Mouse (Mus musculus) left cerebral cortex, adult 8-10 months (tissue): ENCODE measurements around the gene Pilrb1. TPM values are rescaled to one million over a fixed set of nuclear protein-coding genes. Genes with fewer than 3 reads are reported as not detected.

Experiments used
- DNase-seq, 2 experiments: peaks; one replicate each; pipeline ENCODE4 v3.0.0; 2022; ENCODE audit warnings: low spot score in 2 of 2
- total RNA-seq, 4 experiments: library from RNA; stranded (reverse); gene quantifications; 2 replicates each; pipeline ENCODE4 v1.2.4; 2022

Pilrb1 gene
- total RNA-seq, 4 experiments from 2014 or later = not detected

DNA sequence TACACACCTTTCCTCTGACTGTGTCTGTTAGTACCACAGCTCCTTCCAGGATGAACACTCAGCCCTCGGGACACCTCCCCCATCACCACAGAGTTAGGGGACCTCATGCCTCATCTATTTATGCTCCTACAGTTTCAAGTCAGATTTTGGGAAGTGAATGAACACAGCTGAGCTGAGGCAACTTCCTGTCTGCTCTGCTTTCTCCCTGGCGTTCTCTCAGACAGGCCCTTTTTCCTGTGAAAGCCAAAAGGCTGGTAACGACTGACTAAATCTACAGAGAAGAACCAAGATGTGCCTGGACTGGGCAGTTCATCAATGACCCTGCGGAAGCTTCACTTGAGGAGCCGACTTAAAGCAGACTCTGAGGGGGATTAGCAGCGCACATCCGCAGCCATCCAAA is 27.7 kb downstream of the Pilrb1 start:
- no peak for DNase-seq

DNA sequence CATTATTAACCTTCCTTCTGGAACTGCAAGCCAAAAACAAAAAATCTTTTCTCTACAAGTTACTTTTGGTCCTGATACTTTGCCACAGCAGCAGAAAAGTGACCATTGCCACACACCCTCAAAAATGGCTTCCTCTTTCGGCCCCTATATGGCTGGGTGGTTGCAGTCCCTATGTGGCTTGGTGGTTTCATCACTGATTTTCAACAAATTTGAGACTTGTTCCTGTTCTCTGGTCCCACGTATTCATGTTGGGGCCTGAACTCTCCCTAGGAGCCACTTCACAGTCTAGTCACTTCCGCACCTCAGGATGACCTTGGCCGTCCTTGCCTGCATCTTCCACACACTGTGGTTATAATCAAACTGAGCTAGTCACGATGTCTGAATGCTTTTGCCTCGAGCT is 29.2 kb downstream of the Pilrb1 start:
- no peak for DNase-seq

DNA sequence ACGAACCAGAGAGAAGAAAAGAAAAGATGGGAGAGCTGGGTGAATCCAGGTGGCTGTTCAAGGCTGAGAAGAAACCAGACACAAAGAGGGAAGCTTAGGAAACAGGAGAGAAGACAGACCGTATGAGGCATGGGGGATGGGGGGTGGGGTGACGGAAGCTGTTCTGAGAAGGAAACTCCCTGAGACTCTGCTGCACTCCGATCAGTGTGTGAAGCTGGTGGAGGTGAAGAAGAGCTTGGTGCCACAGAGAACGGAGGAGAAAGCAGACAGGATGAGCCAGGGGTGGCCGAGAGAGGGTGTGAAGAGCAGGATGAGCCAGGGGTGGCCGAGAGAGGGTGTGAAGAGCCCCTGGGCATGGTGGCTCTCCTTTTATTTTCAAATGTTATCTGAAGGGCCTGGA is 31.5 kb downstream of the Pilrb1 start:
- no peak for DNase-seq

DNA sequence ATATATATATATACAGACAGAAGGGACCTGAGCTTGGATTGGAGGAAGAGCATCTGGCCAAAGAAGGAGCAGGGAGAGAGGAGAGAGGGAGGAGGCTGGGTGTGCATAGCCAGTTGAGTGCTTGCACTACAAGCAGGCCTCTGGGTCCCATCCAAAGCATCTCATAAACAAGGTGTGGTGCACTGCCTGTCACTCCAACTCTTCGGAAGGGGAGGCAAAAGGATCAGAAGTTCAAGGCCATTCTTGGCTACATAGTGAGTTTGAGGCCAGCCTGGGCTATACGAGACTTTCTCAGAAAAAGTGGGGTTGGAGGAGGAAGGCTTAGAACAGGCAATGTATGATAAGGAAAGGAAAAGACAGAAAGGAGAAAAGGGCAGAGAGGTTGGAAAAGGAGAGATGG is 31.9 kb downstream of the Pilrb1 start:
- DNase-seq = no peak

DNA sequence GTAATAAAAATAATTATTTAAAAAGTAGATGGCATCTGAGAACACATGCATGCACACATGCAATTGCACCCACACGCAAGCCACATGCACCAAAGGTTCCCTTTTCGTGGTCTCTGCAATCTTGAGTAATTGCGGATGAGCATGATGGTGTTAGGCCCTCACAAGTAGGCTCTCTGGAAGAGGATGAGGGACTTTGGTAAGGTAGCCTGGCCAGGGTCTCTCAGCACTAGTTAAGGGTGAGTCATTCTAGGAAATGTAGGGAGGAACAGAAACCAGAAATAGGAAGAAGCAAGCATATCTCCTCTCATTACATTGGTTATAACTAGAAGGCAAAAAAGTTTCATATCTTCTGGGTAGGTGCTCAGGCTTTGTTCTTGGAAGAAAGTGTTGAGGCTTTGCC is 32.9 kb downstream of the Pilrb1 start:
- DNase-seq = no peak

DNA sequence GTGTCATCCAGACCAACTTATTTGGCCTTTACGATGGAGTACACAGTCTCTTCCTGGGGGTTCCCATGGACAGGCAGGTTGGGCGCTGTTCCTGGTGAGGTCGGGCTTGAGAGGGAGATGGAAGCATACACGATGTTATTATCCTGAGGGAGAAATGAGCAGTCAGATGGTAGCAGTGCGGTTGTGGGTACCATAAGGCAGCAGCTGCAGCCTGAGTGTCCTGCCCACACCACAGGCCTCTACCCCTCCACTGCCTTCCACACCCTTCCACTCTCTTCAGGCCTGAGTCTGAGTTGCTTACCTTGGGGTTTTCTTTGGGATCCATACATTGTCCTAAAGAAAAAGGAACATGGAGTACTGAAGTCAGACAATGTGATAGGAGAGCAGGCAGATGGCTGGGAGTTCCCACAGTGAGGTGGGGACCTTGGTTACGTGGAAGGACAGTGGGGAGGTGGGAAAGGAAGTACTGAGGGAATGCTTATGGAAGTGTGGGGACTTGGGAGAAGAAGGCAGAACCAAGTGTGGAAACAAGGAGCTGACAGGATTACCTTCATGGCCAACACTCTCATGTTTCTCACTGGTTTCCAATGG is 34.4 kb downstream of the Pilrb1 start:
- no peak for DNase-seq

DNA sequence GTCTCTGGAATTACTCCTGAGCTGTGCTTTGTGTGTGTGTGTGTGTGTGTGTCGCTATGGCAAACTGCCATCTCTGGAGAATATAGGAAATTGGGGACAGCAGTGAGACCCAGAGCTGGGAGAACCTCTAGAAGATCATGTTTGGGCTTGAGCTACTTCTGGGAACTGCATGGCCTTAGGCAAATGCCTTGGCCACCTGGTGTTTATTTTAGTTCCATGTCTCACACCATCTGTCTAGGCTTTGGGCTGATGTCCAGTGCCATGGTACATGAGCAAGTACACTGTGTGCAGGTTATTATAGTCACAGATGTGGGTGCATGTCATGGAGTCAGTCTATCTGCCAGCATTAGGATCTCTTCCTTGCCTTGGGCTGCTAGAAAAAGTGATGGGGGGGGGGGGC is 35.3 kb downstream of the Pilrb1 start:
- no peak for DNase-seq

DNA sequence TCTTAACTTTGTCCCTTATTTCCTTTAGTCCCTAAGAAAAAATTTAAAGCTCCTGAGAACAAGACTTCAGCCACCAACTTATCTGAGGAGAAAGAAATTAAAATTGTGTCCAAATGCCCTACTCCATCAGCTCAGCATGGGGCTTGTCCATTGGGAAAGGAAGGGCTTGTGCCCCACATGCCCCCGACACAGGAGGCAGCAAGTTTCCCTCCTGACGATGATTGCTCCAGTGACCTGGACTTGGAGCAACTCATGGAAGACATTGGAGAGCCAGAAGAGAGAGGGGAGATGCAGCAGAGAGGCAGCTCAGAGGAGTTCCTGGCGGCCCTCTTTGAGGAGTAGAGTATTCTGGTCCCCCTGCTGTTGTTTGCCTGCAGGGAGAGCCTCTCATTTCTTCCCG is 35.8 kb downstream of the Pilrb1 start:
- no peak for DNase-seq

DNA sequence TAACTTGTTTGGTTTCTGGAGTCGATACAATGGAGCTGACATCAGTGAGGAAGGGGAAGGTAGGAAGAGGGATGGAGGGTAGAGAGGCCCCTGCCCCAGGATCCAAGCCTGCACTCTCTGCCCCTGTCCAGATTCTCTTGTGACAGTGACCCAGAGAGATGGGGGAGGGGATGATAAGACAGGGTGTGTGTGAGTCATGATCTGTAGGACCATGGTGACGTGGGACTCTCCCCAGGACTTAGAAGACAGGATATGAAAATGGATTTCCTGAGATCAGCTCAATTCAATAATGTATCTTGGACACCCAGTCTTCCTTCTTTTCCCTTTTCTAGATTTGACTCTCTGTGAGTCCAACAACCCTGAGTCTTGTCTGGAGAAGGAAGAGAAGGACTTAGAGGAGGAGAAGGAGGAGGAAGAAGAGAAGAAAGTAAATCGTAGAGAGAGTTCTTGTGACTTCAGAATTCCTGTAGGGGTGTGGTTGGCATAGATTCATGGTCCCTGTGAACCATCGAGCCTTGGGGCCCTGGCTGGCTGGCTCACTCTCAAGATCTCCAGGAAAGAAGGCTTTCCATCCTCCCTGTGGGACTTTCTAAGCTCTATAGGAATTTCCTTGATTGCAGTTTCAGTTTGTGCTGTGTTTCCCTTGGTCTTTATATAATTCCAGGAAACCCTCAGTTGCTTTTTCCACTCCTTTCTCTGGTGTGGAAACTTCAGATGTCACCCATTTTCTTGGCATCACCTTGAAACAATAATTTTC is 40.3 kb downstream of the Pilrb1 start:
- no peak for DNase-seq

DNA sequence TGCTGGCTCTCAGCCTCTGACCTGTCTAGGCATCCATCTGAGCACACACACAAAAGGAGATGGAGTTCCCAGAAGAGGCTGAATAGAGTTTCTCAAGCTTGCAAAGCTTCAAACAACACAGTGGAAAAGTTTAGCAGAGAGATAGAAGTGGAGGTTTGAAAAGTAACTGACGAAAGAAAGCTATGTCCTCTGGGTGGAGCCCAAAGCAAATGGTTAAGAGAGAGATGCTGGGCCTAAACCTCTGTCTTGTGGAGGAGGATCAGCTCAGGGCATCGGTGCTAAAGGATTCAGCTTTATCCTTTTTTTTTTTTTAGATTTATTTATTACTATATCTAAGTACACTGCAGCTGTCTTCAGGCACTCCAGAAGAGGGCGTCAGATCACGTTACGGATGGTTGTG is 49.6 kb downstream of the Pilrb1 start:
- DNase-seq = no peak

DNA sequence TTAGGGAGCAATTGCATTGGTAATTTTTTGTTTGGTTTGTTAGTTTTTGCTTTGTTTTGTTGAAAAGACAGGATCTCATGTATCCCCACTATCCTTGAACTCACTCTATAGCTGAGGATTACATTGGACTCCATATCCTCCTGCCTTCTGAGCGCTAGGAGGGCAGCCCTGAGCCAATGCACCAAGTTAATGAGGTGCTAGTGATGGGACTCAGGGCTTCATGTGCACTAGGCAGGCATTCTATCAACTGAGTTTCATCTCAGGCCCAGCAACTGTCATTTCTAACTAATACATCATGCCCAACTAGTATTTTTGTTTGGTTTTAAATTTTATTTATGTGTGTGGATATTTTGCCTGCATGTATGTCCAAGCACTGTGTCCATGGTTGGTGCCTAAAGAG is 51.7 kb downstream of the Pilrb1 start:
- no peak for DNase-seq

Other genes starting within 250 kb of the Pilrb1 start
- 10 to 100 TPM; 12.8 to 14.6 (median 13.8) TPM for gene Pcolce, start 244.3 kb downstream of the Pilrb1 start, total RNA-seq
- gene Fbxo24, start 229.1 kb downstream of the Pilrb1 start, total RNA-seq = under 1 TPM; 0.16 to 0.28 (median 0.20) TPM
- gene Lrch4, start 229.0 kb downstream of the Pilrb1 start, total RNA-seq = 10 to 100 TPM in 3 of 4 experiments, 1 to 10 TPM in 1; 9.5 to 18.0 (median 16.0) TPM
- 10 to 100 TPM in 1 of 4 experiments, 1 to 10 TPM in 3; 5.6 to 11.5 (median 8.8) TPM for gene Gm20605, start 228.9 kb downstream of the Pilrb1 start, total RNA-seq
- 1 to 10 TPM in 3 of 4 experiments, under 1 TPM in 1; 0.91 to 5.9 (median 3.5) TPM for gene Sap25, start 216.8 kb downstream of the Pilrb1 start, total RNA-seq
- under 1 TPM in 2 of 4 experiments, not detected in 2; 0.18 to 0.26 TPM for gene Irs3, start 212.4 kb downstream of the Pilrb1 start, total RNA-seq
- 10 to 100 TPM; 50.0 to 54.8 (median 51.4) TPM for gene Agfg2, start 173.4 kb downstream of the Pilrb1 start, total RNA-seq
- 10 to 100 TPM; 76.3 to 78.9 (median 77.7) TPM for gene Nyap1, start 116.5 kb downstream of the Pilrb1 start, total RNA-seq
- gene Tsc22d4, start 112.4 kb downstream of the Pilrb1 start, total RNA-seq = 100 to 1,000 TPM; 149 to 216 (median 162) TPM
- 10 to 100 TPM; 14.5 to 20.2 (median 15.9) TPM for gene Ppp1r35, start 79.3 kb downstream of the Pilrb1 start, total RNA-seq
- gene Mepce, start 70.5 kb downstream of the Pilrb1 start, total RNA-seq = 10 to 100 TPM; 42.8 to 57.8 (median 45.5) TPM
- 1 to 10 TPM; 5.9 to 8.7 (median 7.8) TPM for gene Zcwpw1, start 70.3 kb downstream of the Pilrb1 start, total RNA-seq
- gene Pilra, start 21.8 kb downstream of the Pilrb1 start, total RNA-seq = 1 to 10 TPM in 3 of 4 experiments, under 1 TPM in 1; 0.91 to 2.6 (median 1.8) TPM
- not detected for gene Pilrb2, start 13.7 kb upstream of the Pilrb1 start, total RNA-seq
- gene Cyp3a13, start 63.5 kb upstream of the Pilrb1 start, total RNA-seq = under 1 TPM; 0.37 to 0.59 (median 0.51) TPM
- 10 to 100 TPM; 22.7 to 28.6 (median 25.6) TPM for gene Gjc3, start 105.0 kb upstream of the Pilrb1 start, total RNA-seq
- not detected for gene Azgp1, start 123.4 kb upstream of the Pilrb1 start, total RNA-seq
- gene Smok3a, start 163.2 kb upstream of the Pilrb1 start, total RNA-seq = not detected
- not detected for gene Smok3b, start 163.3 kb upstream of the Pilrb1 start, total RNA-seq
- not detected for gene Smok3c, start 195.1 kb upstream of the Pilrb1 start, total RNA-seq
- gene Zkscan1, start 227.0 kb upstream of the Pilrb1 start, total RNA-seq = 10 to 100 TPM; 39.6 to 44.7 (median 42.9) TPM